Mouse (Mus musculus) lung, adult 18-20 months (tissue): ENCODE measurements around the gene Mc3r.

ENCODE experiments used
- DNase-seq, 2 experiments: peaks; one replicate each; pipeline ENCODE4 v3.0.0; 2022; ENCODE audit warnings: mixed read lengths in 2 of 2

Mc3r gene

DNA sequence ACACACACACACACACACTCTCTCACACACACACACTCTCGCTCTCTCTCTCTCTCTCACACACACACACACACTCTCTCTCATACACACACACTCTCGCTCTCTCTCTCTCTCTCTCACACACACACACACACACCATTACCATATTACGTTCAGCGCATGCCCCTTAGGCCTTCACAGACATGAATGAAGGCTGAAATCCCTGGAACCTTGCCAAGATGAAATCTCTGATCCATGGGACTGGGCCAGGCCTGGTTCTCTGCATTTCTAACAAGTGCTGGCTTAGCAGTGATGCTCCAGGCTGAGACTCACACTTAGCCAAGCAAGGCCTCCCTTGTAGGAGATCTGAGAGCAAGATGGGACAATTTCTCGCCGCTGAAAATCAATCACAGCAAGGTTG, 8.1 kb downstream of the Mc3r start:
- DNase-seq = no peak

GRCm38 (mm10) chr2:172256956-172257355, 8.7 kb downstream of the Mc3r start:
- DNase-seq = no peak

- no peak for DNase-seq
These were observed 9.3 kb downstream of the Mc3r start for GRCm38 (mm10) chr2:172257471-172258065.

GRCm38 (mm10) chr2:172260064-172260463, 11.8 kb downstream of the Mc3r start:
- no peak for DNase-seq

DNA sequence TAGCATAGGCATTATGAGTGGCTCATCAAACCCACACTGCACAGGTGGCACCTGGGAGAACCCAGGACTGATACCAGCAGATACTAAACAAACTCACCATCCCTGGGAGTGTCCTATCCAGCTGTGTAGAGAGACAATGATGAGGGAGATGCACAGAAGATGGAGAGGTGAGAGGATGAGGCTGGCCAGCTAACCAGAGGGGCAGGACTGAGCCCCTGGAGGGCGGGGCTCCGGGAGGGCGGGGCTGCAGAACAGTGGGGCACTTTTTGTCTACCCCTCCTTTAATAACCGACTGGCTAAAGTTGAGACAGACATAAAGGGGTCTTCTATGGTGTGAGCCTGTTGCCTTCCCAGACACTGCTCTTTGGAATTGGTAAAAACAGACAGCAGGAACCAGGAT, 13.1 kb downstream of the Mc3r start:
- no peak for DNase-seq

GRCm38 (mm10) chr2:172263216-172263615, 14.9 kb downstream of the Mc3r start:
- DNase-seq = no peak

DNA sequence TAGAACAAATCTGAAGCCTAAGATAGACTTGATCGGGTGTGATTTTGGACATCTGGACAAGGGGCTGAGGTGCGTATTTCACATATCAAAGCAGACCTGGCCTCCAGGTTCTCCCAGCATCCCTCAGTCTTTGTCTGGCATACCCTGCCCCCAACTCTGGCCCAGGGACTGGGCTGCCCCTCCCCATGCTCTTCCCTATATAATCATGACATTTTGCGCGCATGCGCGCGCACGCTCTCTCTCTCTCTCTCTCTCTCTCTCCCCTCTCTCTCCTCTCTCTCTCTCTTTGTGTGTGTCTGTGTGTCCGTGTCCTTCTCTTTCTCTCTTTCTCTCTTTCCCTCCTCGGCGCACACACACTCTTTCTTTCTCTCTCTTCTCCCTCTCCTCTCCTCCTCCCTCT, 21.6 kb downstream of the Mc3r start:
- no peak for DNase-seq

GRCm38 (mm10) chr2:172270485-172270944, 22.2 kb downstream of the Mc3r start:
- no peak for DNase-seq

DNA sequence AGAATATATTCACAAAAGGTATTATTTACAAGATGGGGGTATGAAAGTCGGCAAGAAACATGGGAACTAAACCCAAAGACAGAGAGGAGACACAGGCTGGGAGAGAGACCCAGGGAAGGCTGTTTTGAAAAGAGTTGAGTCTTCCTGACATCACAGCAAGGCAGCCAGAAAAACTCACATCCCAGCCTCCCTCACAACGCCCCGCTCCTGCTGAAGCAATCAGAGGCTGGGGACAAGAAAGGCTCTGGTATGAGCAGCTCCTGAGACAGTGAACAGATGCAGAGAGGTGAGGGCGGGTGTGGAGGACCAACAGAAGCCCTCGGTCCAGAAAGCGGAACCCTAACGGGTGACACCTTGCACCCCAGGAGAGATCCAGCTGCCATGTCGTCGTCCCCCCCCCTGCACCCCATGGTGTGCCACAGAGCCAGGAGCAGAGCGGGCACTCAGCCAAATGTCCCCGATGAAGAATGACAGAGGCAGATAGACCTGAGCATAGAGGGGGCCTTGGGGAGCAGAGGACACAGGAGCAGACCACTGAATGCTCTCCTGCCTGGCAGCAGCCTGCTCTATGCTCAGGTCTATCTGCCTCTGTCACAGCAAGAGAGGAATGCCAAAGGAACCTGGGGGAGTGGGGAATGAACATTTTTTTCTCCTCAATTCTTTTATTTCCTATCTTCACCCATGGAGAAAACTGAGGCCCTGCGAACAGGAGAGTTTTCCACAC, 22.8 kb downstream of the Mc3r start:
- DNase-seq = no peak

DNA sequence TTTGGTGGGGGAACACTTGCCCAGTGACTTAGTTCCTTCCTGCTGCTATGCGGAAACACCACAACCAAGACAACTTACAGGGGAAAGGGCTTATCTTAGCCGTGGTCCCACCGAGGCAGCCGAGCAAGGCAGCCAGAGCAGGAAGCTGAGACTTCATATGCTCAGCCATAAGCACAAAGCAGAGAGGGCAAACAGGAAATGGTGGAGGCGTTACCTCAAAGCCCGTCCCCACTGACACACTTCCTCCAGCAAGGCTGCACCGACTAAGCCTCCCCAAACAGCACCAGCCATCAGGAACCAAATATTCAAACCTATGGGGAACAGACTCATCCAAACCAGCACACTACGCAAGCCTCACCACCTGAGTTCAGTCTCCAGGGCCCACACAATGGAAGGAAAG, 26.4 kb downstream of the Mc3r start:
- DNase-seq = no peak

DNA sequence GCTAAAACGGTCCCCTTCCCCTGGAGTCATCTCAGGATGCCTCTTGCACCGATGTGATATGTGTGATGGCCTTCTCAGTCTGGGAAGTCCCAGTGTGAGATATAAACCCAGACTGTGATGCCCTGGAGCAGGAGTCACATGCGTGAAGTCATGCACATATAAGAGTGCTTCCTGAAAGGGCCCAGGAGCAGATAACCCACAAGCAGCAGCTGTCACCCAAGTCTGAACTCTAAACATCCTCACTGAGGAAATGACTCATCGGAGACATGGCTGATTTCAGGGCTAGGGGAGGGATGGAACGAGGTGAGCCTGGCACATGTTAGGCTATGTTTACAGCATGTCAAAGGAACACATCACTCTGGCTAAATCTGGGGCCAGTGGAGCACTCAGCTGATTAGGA, 27.9 kb downstream of the Mc3r start:
- DNase-seq = no peak

GRCm38 (mm10) chr2:172278979-172279378, 30.7 kb downstream of the Mc3r start:
- DNase-seq = no peak

DNA sequence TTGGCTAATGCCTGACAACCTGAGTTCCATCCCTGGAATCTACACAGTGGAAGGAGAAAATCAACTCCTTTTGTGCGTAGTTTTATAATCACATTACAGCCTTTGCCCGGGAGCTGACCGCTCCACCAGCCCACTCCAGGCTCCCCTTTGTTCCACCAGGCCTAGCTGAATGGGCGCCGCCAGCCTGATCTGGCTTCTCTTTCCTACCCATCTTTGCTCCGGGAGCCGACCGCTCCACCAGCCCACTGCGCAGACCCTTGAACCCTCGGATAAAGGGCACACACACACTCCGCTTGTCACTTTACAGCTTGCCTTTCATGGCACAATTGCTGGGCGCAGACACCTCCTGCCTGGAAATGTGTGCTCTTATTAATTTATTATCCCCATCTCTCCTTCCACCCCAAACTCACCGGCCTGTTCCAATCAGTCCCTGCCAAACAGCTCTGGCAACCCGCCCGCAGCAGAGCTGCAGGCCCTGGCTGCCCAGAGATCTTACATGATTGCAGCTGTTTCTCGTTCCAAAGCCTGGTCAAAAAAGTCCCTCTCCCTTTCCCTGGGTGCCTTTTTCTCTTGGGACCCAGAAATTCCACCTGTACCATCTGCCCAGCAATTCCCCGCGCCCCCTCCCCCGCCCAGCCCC, 33.9 kb downstream of the Mc3r start:
- no peak for DNase-seq

DNA sequence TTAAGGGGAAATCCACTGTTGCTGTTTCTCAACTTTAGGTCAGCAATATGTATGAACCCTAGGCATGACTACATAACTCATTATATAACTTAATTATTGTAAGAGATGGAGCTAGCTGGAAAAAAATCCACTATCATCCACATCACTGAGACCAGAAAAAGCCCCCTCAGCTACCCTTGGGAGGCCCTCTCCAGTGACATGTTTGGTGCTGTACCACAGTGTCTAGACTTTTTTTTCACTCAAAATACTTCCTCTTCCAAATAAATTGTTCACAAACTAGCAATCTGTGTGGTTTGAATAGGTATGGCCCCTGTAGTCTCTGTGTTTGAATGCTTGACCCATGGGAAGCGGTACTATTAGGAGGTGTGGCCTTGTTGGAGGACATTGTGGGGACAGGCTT, 39.4 kb downstream of the Mc3r start:
- no peak for DNase-seq

DNA sequence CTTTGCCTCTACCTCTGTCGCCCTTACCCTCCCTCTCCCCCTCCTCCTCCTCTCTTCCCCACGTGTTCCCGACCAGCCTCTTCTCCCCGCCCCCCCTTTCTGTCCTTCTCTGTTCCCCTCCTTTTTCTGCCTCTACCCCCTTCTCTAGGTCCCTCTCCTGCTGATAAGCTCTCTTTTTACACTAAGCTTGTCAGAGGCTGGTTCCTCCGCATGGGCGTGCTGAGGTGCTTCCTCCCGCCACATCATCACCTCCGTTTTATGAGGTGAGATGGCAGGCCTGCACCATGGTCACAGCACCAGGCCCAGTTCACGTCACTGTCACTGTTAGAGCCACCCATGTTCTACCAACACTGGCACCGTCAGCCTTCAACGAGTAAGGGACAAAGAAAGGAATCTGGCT, 40.7 kb downstream of the Mc3r start:
- no peak for DNase-seq

DNA sequence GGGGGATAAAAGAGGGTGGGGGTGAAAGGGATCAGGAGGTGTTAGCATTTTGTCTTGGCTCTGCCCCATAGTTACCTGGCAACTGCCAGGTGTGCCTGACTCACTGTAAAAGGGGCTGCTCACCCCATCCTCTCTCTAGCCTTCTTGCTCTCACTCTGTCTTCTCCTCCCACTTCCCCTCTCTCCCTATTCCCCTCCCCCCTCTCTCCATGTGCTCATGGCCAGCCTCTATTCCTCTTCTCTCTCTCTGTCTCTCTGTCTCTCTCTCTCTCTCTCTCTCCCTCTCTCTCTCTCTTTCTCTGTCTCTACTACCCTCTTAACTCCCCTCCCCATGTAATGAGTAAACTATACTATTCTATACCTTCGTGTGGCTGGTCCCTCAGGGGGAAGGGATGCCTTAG, 41.3 kb downstream of the Mc3r start:
- no peak for DNase-seq

GRCm38 (mm10) chr2:172290474-172290873, 42.2 kb downstream of the Mc3r start:
- no peak for DNase-seq

DNA sequence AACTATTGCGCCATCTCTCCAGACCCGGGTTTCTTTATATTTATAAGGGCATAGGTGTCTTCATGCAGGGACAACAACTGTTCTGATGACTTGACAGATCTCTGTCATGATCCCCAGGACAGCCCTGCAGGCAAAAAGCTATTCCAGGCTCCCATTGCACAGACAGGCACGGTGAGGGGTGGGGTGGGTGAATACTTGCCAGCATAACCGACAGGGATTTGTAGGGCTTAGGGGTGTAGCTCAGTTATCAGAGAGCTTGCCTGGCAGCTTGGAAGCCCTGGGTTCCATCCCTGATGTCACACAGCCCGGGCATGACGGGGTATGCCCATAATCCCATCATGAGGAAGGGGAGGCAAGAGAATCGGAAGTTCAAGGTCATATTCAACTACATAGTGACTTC, 42.7 kb downstream of the Mc3r start:
- DNase-seq = no peak

- DNase-seq = no peak
These were observed 43.6 kb downstream of the Mc3r start for GRCm38 (mm10) chr2:172291755-172292524.

- DNase-seq = no peak
These were observed 44.5 kb downstream of the Mc3r start for GRCm38 (mm10) chr2:172292525-172293405.

GRCm38 (mm10) chr2:172298083-172298482, 49.8 kb downstream of the Mc3r start:
- DNase-seq = no peak

DNA sequence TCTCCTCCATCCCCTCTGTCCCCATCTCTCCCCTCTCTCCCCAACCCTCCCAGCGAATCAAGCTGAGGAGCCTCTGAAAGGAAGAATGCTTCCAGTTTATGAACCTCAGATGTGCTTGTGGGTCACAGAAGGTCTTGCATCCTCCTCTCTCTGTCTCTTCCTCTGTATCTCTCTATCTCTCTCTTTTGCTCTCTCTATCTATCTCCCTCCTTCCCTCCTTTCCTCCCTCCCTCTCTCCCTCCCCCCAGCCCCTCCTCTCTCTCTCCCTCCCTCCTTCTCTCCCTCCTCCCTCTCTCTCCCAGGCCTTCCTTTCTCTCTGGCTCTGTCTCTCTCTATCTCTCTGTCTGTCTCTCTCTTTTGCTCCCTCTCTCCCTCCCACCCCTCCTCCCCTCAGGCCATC, 50.2 kb downstream of the Mc3r start:
- DNase-seq = no peak
